In the genomic region with DNA sequence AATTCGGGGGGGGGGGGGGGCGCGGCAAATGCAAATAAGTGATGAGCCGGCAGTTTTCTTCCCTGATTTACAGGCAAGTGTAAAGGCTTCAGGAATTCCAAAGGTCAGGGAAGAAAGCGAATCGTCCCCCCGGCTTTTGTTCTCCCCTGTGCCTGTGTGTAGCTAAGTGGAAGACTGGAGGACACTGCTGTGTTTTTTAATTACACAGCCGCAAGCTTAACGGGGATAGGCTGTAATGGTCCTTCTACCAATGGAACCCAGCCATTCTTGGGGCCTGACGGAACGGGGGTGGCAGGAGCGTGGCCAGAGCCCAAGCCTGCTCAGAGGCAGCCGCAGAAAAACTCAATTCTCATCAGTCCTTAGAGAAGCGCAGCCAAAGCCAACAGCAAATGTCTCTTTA, we compare ENCODE assay signal across 8 mouse cellular contexts. TPM values are rescaled to one million over a fixed set of nuclear protein-coding genes. Genes with fewer than 3 reads are reported as not detected.
DNase-seq lines count a peak whose midpoint lies in the region; ATAC-seq and TF ChIP-seq lines count a peak whose summit lies in the region.

No protein-coding gene starts in this region.

- H3K9me3 ChIP-seq in lung, postnatal 0 days (ENCODE audit: low read length): no peaks in the 10 kb centered on the region
- H3K9me3 ChIP-seq in hindbrain, embryonic 14.5 days (ENCODE audit: control insufficient read depth, low read length): no peaks in the 10 kb centered on the region
- H3K9me3 ChIP-seq in liver, embryonic 14.5 days (ENCODE audit: control insufficient read depth, low read length): no peaks in the 10 kb centered on the region

- no peaks in the 10 kb centered on the region; the same call in 1 of the 2 replicates for H3K27me3 ChIP-seq in lung, postnatal 0 days (replicated peaks; ENCODE audit: insufficient read depth, low read length)
- no peaks in the 10 kb centered on the region for H3K27me3 ChIP-seq in hindbrain, embryonic 14.5 days (ENCODE audit: control insufficient read depth, insufficient read depth, low read length)
- H3K27me3 ChIP-seq in liver, embryonic 14.5 days (ENCODE audit: control insufficient read depth, insufficient read depth, low read length): no peaks in the 10 kb centered on the region

- H3K4me2 ChIP-seq in lung, postnatal 0 days (replicated peaks; ENCODE audit: low read depth, low read length): peak overlapping the region; percentile 96
- H3K4me2 ChIP-seq in hindbrain, embryonic 14.5 days (replicated peaks): peak overlapping the region; percentile 67
- peak overlapping the region; percentile 89 for H3K4me2 ChIP-seq in liver, embryonic 14.5 days (ENCODE audit: low read depth)

- no peak for TF ChIP-seq EP300 in lung, postnatal 0 days (IDR thresholded peaks at IDR 0.05)
- no peak for TF ChIP-seq EP300 in liver, embryonic 14.5 days (IDR thresholded peaks at IDR 0.05; ENCODE audit: low read depth)

- no peak overlapping the region for H3K9ac ChIP-seq in lung, postnatal 0 days (replicated peaks; ENCODE audit: low read depth)
- H3K9ac ChIP-seq in hindbrain, embryonic 14.5 days: peak overlapping the region; percentile 91
- H3K9ac ChIP-seq in liver, embryonic 14.5 days (replicated peaks): peak overlapping the region; percentile 94

- no peaks in the 10 kb centered on the region; the same call in 1 of the 2 replicates for H3K4me1 ChIP-seq in lung, postnatal 0 days (ENCODE audit: insufficient read depth, low read depth, low read length)
- H3K4me1 ChIP-seq in hindbrain, embryonic 14.5 days (replicated peaks; ENCODE audit: control insufficient read depth, insufficient read depth, low read length): peaks cover 24% of the 10 kb centered on the region
- H3K4me1 ChIP-seq in liver, embryonic 14.5 days (replicated peaks; ENCODE audit: control insufficient read depth in 2 of 2, insufficient read depth in 2 of 2, low read length in 1 of 2): peaks cover 27 to 31% of the 10 kb centered on the region in 2 experiments

- DNase-seq in cerebellum, postnatal 14 days: peak; percentile 58 to 64
- no peak for DNase-seq in cerebellum, postnatal 36 days
- no peak for DNase-seq in lung, postnatal 0 days (ENCODE audit: low spot score)
- DNase-seq in lung, postnatal 14 days: no peak
- peak; percentile 47 for DNase-seq in hindbrain, embryonic 14.5 days (ENCODE audit: low spot score)
- DNase-seq in liver, embryonic 14.5 days (ENCODE audit: low read depth in 3 of 3, low spot score in 3 of 3): no peak
- DNase-seq in adrenal gland, postnatal 25 days: no peak

- ATAC-seq in lung, postnatal 0 days: no peak
- peak; percentile 12; the same call in 1 of the 2 replicates for ATAC-seq in hindbrain, embryonic 14.5 days (ENCODE audit: low FRiP score)
- no peak for ATAC-seq in liver, embryonic 14.5 days (ENCODE audit: insufficient read depth)
- no peak for ATAC-seq in inflammation-experienced regulatory T-cells, adult 6 months

- no peaks in the 10 kb centered on the region for H3K36me3 ChIP-seq in lung, postnatal 0 days (ENCODE audit: insufficient read depth, low read length)
- no peaks in the 10 kb centered on the region for H3K36me3 ChIP-seq in hindbrain, embryonic 14.5 days (replicated peaks; ENCODE audit: control insufficient read depth, insufficient read depth)
- H3K36me3 ChIP-seq in liver, embryonic 14.5 days (replicated peaks; ENCODE audit: control insufficient read depth, insufficient read depth, low read depth): peaks cover 10% of the 10 kb centered on the region

- peak overlapping the region; percentile 62 for H3K27ac ChIP-seq in lung, postnatal 0 days (ENCODE audit: low read length)
- H3K27ac ChIP-seq in hindbrain, embryonic 14.5 days: peak overlapping the region; percentile 51; the same call in 1 of the 2 replicates
- peak overlapping the region; percentile 85 for H3K27ac ChIP-seq in liver, embryonic 14.5 days

- TF ChIP-seq CTCF in lung, postnatal 0 days (IDR thresholded peaks at IDR 0.05): no peak
- TF ChIP-seq CTCF in liver, embryonic 14.5 days (IDR thresholded peaks at IDR 0.05; ENCODE audit: low read depth): no peak

- H3K4me3 ChIP-seq in lung, postnatal 0 days (ENCODE audit: low read depth, low read length): peak overlapping the region; percentile 21
- peak overlapping the region; percentile 83 for H3K4me3 ChIP-seq in hindbrain, embryonic 14.5 days (replicated peaks; ENCODE audit: low read length)
- peak overlapping the region; percentile 80 to 81 for H3K4me3 ChIP-seq in liver, embryonic 14.5 days (ENCODE audit: insufficient read depth in 1 of 2, low read depth in 2 of 2, low read length in 2 of 2)

- 29% methylated on average over 14 of the region's 14 CpGs for WGBS in lung, postnatal 0 days
- WGBS in hindbrain, embryonic 14.5 days: under 1% methylated on average over 14 of the region's 14 CpGs
- 35% methylated on average over 14 of the region's 14 CpGs for WGBS in liver, embryonic 14.5 days (ENCODE audit: insufficient replicate concordance)

RNA-seq across cellular contexts. Expression of gene Ccdc88c, which starts 1.9 kb away (rescaled TPM):
- polyA plus RNA-seq in lung, postnatal 0 days (2015; fragmentation: Nextera tagmentation; extraction: Ambion mirVana): 6.9 and 7.4 TPM in 2 replicates
- 11.1 and 13.3 TPM in 2 replicates for polyA plus RNA-seq in hindbrain, embryonic 14.5 days (2014; fragmentation: Nextera tagmentation; extraction: Ambion mirVana)
- 9.2 and 9.3 TPM in 2 replicates for polyA plus RNA-seq in liver, embryonic 14.5 days (2012; rRNA removed)
- polyA plus RNA-seq in liver, embryonic 14.5 days (2014; fragmentation: Nextera tagmentation; extraction: Ambion mirVana): 5.3 and 6.2 TPM in 2 replicates
- 10 to 100 TPM; 65.8 to 96.2 (median 95.7) TPM for polyA plus RNA-seq in inflammation-experienced regulatory T-cells, adult 6 months (2017; shearing (Covaris generic))
- total RNA-seq in adrenal gland, postnatal 25 days (2021): 2.3 and 4.6 TPM in 2 replicates

RNA-seq across cellular contexts. Expression of gene Ppp4r3a, which starts 56.6 kb away (rescaled TPM):
- 16.4 and 20.5 TPM in 2 replicates for polyA plus RNA-seq in lung, postnatal 0 days (2015; fragmentation: Nextera tagmentation; extraction: Ambion mirVana)
- polyA plus RNA-seq in hindbrain, embryonic 14.5 days (2014; fragmentation: Nextera tagmentation; extraction: Ambion mirVana): 29.1 and 33.6 TPM in 2 replicates
- 11.7 and 18.3 TPM in 2 replicates for polyA plus RNA-seq in liver, embryonic 14.5 days (2012; rRNA removed)
- 18.8 and 20.9 TPM in 2 replicates for polyA plus RNA-seq in liver, embryonic 14.5 days (2014; fragmentation: Nextera tagmentation; extraction: Ambion mirVana)
- polyA plus RNA-seq in inflammation-experienced regulatory T-cells, adult 6 months (2017; shearing (Covaris generic)): 10 to 100 TPM; 29.1 to 41.7 (median 32.4) TPM
- 60.1 and 72.7 TPM in 2 replicates for total RNA-seq in adrenal gland, postnatal 25 days (2021)

Comparison
In these comparisons a context has a peak if more than half of its experiments do, and no peak if none do; other contexts are left out.
1. DNase-seq: peak in cerebellum, postnatal 14 days (2 of 2) and hindbrain, embryonic 14.5 days (single experiment); none in cerebellum, postnatal 36 days (0 of 2), lung, postnatal 0 days (single experiment), lung, postnatal 14 days (single experiment), liver, embryonic 14.5 days (0 of 3) and adrenal gland, postnatal 25 days (single experiment).
2. H3K4me3 ChIP-seq: peak in every context shown above with its lines; median percentile 83 in hindbrain, embryonic 14.5 days; 80 in liver, embryonic 14.5 days; 21 in lung, postnatal 0 days.
3. Peak in every context shown above with its lines, with median percentiles within 50 percentile points of each other: H3K27ac ChIP-seq and H3K4me2 ChIP-seq.